Mouse (Mus musculus): Measurements from ENCODE around the gene Ice1. TPM values are rescaled to one million over a fixed set of nuclear protein-coding genes. Genes with fewer than 3 reads are reported as not detected.
A peak's percentile ranks its signal among the peaks of the same experiment; 100 is the strongest.

The Ice1 gene
- total and polyA plus RNA-seq, 2 experiments from 2014 or later: 25.4 to 77.4 TPM

DNA sequence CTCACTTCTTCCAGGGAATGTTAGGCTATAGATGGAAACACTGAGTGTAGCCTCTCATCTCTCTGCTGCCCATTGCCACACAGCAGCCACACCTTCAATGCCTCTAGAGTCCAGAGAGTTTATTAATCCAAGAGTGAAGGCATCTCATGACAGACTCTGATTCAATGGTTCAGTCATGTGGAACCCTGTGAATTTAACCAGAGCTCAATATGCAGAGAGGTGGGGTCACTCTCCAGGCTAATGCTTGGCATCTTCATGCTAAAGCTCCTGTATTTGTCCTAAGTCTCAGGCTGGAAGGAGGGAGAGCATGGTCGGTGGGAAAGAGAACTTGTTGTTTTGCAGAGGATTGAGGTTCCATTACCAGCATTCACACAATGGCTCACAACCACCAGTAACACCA, 97.6 kb downstream of the Ice1 start:
- no peak for DNase-seq (ENCODE audit: low spot score)
- Histone ChIP-seq H3K9me3 (ENCODE audit: low read length) (no peaks in the 10 kb centered on the region), H3K27ac (ENCODE audit: low read depth, low read length) (no peak overlapping the region), H3K9ac (replicated peaks; ENCODE audit: low read length, poor library complexity, severe bottlenecking) (no peak overlapping the region), H3K36me3 (ENCODE audit: insufficient read depth, low read length) (no peaks in the 10 kb centered on the region), H3K4me3 (ENCODE audit: low read depth, low read length) (no peak overlapping the region), H3K4me2 (ENCODE audit: low read depth, low read length, poor library complexity, severe bottlenecking) (no peak overlapping the region), H3K4me1 (ENCODE audit: insufficient read depth, low read length) (no peaks in the 10 kb centered on the region), H3K27me3 (ENCODE audit: insufficient read depth, low read length) (no peaks in the 10 kb centered on the region)
- 66% methylated on average over 1 of the region's 1 CpGs for WGBS
- TF ChIP-seq CTCF (IDR thresholded peaks at IDR 0.05): no peak
- no peak for ATAC-seq (ENCODE audit: low FRiP score)

DNA sequence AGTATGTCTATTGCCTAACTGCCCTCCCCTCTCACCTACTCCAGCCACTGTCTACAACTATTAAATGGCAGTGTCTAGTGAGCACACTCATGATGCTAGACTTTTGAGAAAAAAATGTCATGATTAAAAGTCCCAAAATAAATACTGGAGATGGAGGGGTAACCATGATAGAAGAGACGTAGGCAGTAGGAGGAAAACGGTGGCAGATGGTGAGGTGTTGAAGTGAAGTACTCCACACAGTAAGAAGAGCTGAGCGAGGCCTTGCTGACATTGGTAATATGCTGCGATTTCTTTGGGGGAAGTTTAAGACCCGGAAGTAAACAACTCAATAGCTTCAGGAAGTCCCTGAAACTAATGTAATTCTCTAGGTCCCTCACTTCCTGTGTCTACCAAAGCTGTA, 104.0 kb downstream of the Ice1 start:
- no peak overlapping the region for H3K27ac ChIP-seq (ENCODE audit: low read depth, low read length)
- no peak for ATAC-seq (ENCODE audit: low FRiP score)
- H3K9me3 ChIP-seq (ENCODE audit: low read length): no peaks in the 10 kb centered on the region
- H3K36me3 ChIP-seq (ENCODE audit: insufficient read depth, low read length): no peaks in the 10 kb centered on the region
- no peaks in the 10 kb centered on the region for H3K4me1 ChIP-seq (ENCODE audit: insufficient read depth, low read length)
- TF ChIP-seq CTCF (IDR thresholded peaks at IDR 0.05): no peak
- H3K4me2 ChIP-seq (ENCODE audit: low read depth, low read length, poor library complexity, severe bottlenecking): no peak overlapping the region
- no peak for DNase-seq (ENCODE audit: low spot score)
- H3K9ac ChIP-seq (replicated peaks; ENCODE audit: low read length, poor library complexity, severe bottlenecking): no peak overlapping the region
- H3K27me3 ChIP-seq (ENCODE audit: insufficient read depth, low read length): no peaks in the 10 kb centered on the region
- no peak overlapping the region for H3K4me3 ChIP-seq (ENCODE audit: low read depth, low read length)
- WGBS: 93% methylated on average over 5 of the region's 5 CpGs

DNA sequence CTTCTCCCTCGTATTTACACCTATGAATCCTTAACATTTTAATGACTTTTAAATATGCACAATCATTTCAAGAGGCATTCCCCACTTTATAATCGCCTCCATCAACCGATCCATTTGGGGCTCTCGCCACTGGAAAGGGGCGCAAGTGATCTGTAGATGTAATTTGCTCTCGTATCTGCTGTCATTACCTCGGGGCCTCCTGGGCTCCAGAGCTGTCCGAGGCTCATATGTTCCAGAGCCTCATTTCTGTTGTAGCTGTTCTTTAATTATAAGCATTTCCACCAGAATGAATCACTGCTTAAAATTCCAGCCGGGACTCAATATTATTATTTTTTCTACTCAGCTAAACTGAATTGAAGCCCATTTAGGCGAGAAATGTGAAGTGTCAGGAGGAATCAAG, 104.7 kb downstream of the Ice1 start:
- ATAC-seq (ENCODE audit: low FRiP score): no peak
- no peak for TF ChIP-seq CTCF (IDR thresholded peaks at IDR 0.05)
- peak; percentile 22 for DNase-seq (ENCODE audit: low spot score)

DNA sequence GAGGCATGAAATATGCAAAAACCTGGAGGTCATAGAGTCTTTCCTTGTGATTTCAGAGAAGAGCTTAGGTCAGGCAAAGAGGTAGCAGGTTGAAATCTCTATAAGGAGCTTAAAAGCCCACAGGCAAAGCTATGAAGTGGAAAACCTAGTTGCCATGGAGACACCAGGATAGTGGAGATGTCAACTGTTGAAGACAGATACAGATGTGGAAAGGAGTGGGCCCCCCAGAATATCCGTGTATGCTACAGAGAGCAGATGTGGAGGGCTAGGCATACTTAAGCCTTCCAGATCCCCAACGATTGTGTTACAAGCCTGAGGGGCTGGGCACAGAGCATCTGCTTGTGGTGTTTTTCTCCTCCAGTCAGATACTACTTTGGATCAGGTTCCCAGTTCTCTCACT, 119.8 kb downstream of the Ice1 start:
- peak; percentile 22 for DNase-seq (ENCODE audit: low spot score)

More for the DNA sequence above, 104.7 kb downstream of the Ice1 start:
- no peak overlapping the region for H3K27ac ChIP-seq (ENCODE audit: low read depth, low read length)
- no peak overlapping the region for H3K4me2 ChIP-seq (ENCODE audit: low read depth, low read length, poor library complexity, severe bottlenecking)
- no peak overlapping the region for H3K4me3 ChIP-seq (ENCODE audit: low read depth, low read length)
- no peaks in the 10 kb centered on the region for H3K9me3 ChIP-seq (ENCODE audit: low read length)
- 77% methylated on average over 10 of the region's 10 CpGs for WGBS
- H3K27me3 ChIP-seq (ENCODE audit: insufficient read depth, low read length): no peaks in the 10 kb centered on the region
- H3K36me3 ChIP-seq (ENCODE audit: insufficient read depth, low read length): no peaks in the 10 kb centered on the region
- no peak overlapping the region for H3K9ac ChIP-seq (replicated peaks; ENCODE audit: low read length, poor library complexity, severe bottlenecking)
- no peaks in the 10 kb centered on the region for H3K4me1 ChIP-seq (ENCODE audit: insufficient read depth, low read length)

DNA sequence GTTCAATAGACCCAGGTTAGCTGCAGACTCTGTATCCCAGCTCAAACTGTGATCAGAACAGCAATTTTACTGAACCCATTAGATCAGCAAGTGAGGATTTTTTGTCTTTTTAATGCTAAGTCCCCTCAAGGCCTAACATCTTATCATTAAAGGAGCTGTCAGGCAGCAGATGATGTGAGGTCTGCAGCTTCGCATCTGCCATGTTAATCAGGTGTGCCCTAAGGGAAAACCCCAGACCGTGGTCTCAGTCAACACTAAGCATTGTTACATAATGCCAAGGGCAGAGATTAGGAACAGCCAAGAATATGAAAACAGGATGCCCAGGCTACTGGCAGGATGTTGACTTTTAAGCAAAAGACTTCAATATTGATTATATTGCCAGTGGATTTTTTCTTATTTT, 122.4 kb downstream of the Ice1 start:
- no peak for TF ChIP-seq CTCF (IDR thresholded peaks at IDR 0.05)
- 33% methylated on average over 2 of the region's 2 CpGs for WGBS
- Histone ChIP-seq H3K9ac (replicated peaks; ENCODE audit: low read length, poor library complexity, severe bottlenecking) (no peak overlapping the region), H3K27me3 (ENCODE audit: insufficient read depth, low read length) (no peaks in the 10 kb centered on the region), H3K27ac (ENCODE audit: low read depth, low read length) (no peak overlapping the region), H3K4me1 (ENCODE audit: insufficient read depth, low read length) (no peaks in the 10 kb centered on the region), H3K36me3 (ENCODE audit: insufficient read depth, low read length) (no peaks in the 10 kb centered on the region), H3K9me3 (ENCODE audit: low read length) (no peaks in the 10 kb centered on the region), H3K4me2 (ENCODE audit: low read depth, low read length, poor library complexity, severe bottlenecking) (no peak overlapping the region), H3K4me3 (ENCODE audit: low read depth, low read length) (no peak overlapping the region)
- no peak for ATAC-seq (ENCODE audit: low FRiP score)
- no peak for DNase-seq (ENCODE audit: low spot score)

More for the DNA sequence above, 119.8 kb downstream of the Ice1 start:
- Histone ChIP-seq H3K27ac (ENCODE audit: low read depth, low read length) (no peak overlapping the region), H3K9me3 (ENCODE audit: low read length) (no peaks in the 10 kb centered on the region), H3K36me3 (ENCODE audit: insufficient read depth, low read length) (no peaks in the 10 kb centered on the region), H3K4me3 (ENCODE audit: low read depth, low read length) (no peak overlapping the region), H3K4me1 (ENCODE audit: insufficient read depth, low read length) (no peaks in the 10 kb centered on the region), H3K9ac (replicated peaks; ENCODE audit: low read length, poor library complexity, severe bottlenecking) (no peak overlapping the region), H3K4me2 (ENCODE audit: low read depth, low read length, poor library complexity, severe bottlenecking) (no peak overlapping the region), H3K27me3 (ENCODE audit: insufficient read depth, low read length) (no peaks in the 10 kb centered on the region)
- WGBS: 21% methylated on average over 2 of the region's 2 CpGs
- TF ChIP-seq CTCF (IDR thresholded peaks at IDR 0.05): no peak
- ATAC-seq (ENCODE audit: low FRiP score): no peak

DNA sequence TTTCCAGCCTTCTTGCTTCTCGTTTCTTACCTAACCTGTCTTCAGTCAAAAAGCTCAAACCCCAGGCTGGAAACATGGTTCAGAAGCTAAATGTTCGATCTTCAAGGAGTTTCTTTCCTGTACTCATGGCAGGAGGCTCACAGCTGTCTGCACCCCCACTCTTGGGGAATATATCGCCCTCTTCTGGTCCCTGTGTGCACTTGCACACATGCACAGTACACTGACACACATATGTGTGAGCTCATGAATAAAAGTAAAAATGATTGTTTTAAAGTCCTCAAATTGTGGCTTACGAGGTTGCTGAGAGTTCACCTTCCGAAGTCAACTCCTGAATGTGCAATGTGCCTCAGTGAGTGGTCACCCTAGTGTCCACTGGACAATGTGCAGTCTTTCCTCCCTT, 127.2 kb downstream of the Ice1 start:
- Histone ChIP-seq H3K36me3 (ENCODE audit: insufficient read depth, low read length) (no peaks in the 10 kb centered on the region), H3K4me3 (ENCODE audit: low read depth, low read length) (no peak overlapping the region), H3K9me3 (ENCODE audit: low read length) (no peaks in the 10 kb centered on the region), H3K4me2 (ENCODE audit: low read depth, low read length, poor library complexity, severe bottlenecking) (no peak overlapping the region), H3K27me3 (ENCODE audit: insufficient read depth, low read length) (no peaks in the 10 kb centered on the region), H3K9ac (replicated peaks; ENCODE audit: low read length, poor library complexity, severe bottlenecking) (no peak overlapping the region), H3K27ac (ENCODE audit: low read depth, low read length) (no peak overlapping the region), H3K4me1 (ENCODE audit: insufficient read depth, low read length) (no peaks in the 10 kb centered on the region; the same call in 1 of the 2 replicates)
- 86% methylated on average over 5 of the region's 5 CpGs for WGBS
- peak; percentile 63 for TF ChIP-seq CTCF (IDR thresholded peaks at IDR 0.05)
- DNase-seq (ENCODE audit: low spot score) (peak; percentile 20), ATAC-seq (ENCODE audit: low FRiP score) (no peak)
